Mouse (Mus musculus) olfactory bulb, adult 2 months (tissue): ENCODE data around the gene Vps37b.

Source experiments
- CTCF ChIP-seq: fragments of 200-500 bp; IDR thresholded peaks from 2 replicates; pipeline ENCODE4 v1.5.1; 2012; ENCODE audit warnings: low read depth, mild to moderate bottlenecking, low read length, moderate library complexity; ENCODE audit not compliant: insufficient read depth
- POLR2A ChIP-seq: fragments of 200-500 bp; IDR thresholded peaks from 2 replicates; pipeline ENCODE4 v1.6.1; 2012; ENCODE audit warnings: mild to moderate bottlenecking, low read depth, low read length, moderate library complexity; ENCODE audit not compliant: insufficient read depth

DNA sequence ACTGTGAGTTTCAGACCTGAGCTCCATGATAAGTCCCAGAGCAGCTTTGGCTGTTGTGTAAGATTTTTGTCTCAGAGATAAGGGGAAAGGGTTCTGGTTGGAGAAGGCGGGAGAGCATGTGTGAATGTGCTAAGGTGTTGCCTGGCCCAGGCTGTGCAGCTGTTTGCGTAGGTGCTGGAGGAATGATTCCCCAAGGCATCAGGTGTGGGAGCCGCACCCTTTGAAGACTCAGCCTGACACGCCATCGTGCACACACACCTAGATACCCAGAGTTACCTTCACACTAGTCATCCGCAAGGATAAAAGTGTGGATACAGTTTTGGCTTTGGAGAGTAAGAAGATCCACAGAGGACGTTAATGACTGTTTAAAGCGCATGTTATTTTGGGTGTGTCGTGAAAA, 3.3 kb upstream of the Vps37b start:
- TF ChIP-seq CTCF (no peak), POLR2A (no peak)
